Mouse (Mus musculus): ENCODE measurements around the gene Taar8b. TPM values are rescaled to one million over a fixed set of nuclear protein-coding genes. Genes with fewer than 3 reads are reported as not detected.
A peak's percentile ranks its signal among the peaks of the same experiment; 100 is the strongest.
"Not testable (repeated sequence)": the region's sequence is repeated elsewhere in the genome, so short reads cannot be mapped to it uniquely, and the experiment has no call there.

Taar8b gene
- polyA plus RNA-seq, 1 experiment from 2014 or later = not detected

DNA sequence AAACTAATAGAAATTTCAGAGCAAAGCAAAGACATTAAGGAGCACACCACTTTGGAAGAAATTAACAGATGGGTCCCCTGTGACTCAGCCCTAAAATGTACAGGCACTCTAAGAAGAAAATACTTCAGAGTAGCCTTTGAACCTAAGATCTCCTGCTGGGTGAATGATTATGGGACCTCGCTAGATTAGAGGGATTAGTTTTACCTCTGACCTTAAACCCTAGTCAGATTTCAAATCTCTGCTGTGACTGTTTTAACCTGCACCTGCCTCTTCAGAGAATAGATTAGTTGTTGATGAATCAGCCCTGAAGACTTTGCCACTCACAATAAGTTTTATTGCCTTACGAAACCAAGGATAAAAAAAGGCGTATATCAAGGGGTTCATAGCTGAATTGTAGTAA is 16.1 kb upstream of the Taar8b start:
- 61% methylated on average over 3 of the region's 3 CpGs for WGBS
- Histone ChIP-seq H3K4me3 (ENCODE audit: low read depth, low read length) (no peak overlapping the region), H3K4me1 (replicated peaks; ENCODE audit: control insufficient read depth, insufficient read depth, low read length) (no peaks in the 10 kb centered on the region), H3K27ac (ENCODE audit: low read depth) (peak overlapping the region; percentile 54; the same call in 1 of the 2 replicates), H3K36me3 (ENCODE audit: control insufficient read depth, insufficient read depth, low read length) (no peaks in the 10 kb centered on the region), H3K4me2 (ENCODE audit: low read length) (no peak overlapping the region), H3K27me3 (replicated peaks; ENCODE audit: control insufficient read depth, insufficient read depth, low read length) (no peaks in the 10 kb centered on the region), H3K9me3 (ENCODE audit: control insufficient read depth, low read length) (no peaks in the 10 kb centered on the region), H3K9ac (ENCODE audit: low read length) (no peak overlapping the region)
- ATAC-seq (replicated peaks; ENCODE audit: low FRiP score, low TSS enrichment, low read depth) (peak; percentile 71; the same call in 1 of the 2 replicates), DNase-seq (ENCODE audit: low spot score) (no peak)

DNA sequence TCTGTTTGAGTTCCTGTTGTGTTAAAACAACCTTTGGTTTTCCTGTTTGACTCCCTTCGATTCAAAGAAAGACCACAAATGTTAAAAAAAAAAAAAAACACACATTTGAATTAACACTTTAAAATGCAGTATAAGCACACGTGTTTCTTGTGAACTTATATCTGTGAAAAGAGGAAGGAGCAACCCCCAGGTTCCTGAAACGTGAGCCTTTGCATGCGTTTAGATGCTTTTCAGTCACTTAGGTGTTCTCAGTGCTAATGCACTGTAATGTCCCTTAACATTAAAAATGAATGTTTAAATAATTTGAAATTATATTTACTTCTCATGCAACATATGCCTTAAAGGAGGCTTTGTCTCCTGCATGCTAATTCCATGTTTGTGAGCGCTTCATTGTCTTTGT is 15.7 kb upstream of the Taar8b start:
- Histone ChIP-seq H3K9ac (ENCODE audit: low read length) (no peak overlapping the region), H3K4me2 (ENCODE audit: low read length) (no peak overlapping the region), H3K4me1 (replicated peaks; ENCODE audit: control insufficient read depth, insufficient read depth, low read length) (no peaks in the 10 kb centered on the region), H3K27me3 (replicated peaks; ENCODE audit: control insufficient read depth, insufficient read depth, low read length) (no peaks in the 10 kb centered on the region), H3K4me3 (ENCODE audit: low read depth, low read length) (no peak overlapping the region), H3K9me3 (ENCODE audit: control insufficient read depth, low read length) (no peaks in the 10 kb centered on the region), H3K36me3 (ENCODE audit: control insufficient read depth, insufficient read depth, low read length) (no peaks in the 10 kb centered on the region), H3K27ac (ENCODE audit: low read depth) (no peak overlapping the region)
- 63% methylated on average over 5 of the region's 5 CpGs for WGBS
- ATAC-seq (replicated peaks; ENCODE audit: low FRiP score, low TSS enrichment, low read depth) (no peak), DNase-seq (ENCODE audit: low spot score) (no peak)

DNA sequence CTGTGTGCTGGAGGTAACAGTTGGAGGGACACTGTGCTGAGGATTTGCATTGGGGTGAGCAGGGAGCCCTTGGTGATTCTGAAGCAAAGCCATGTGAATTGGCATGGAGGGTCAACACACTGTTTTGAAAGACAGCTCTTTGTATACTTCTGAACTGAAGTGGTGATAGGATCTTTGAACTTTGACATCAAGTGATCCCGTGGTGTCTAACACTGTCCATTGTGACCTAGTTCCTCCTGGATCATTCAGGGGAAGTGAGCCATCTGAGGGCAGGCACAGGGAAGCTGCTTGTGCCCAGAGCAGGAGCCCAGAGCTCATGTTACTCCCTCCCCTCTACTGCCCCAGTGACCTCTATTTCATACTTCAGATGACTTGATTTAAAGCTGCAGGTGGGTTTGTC is 11.2 kb upstream of the Taar8b start:
- not testable (repeated sequence) for H3K9ac ChIP-seq (ENCODE audit: low read length); H3K4me3 ChIP-seq (ENCODE audit: low read depth, low read length); ATAC-seq (replicated peaks; ENCODE audit: low FRiP score, low TSS enrichment, low read depth); H3K27me3 ChIP-seq (replicated peaks; ENCODE audit: control insufficient read depth, insufficient read depth, low read length); H3K4me2 ChIP-seq (ENCODE audit: low read length); H3K9me3 ChIP-seq (ENCODE audit: control insufficient read depth, low read length); DNase-seq (ENCODE audit: low spot score); H3K4me1 ChIP-seq (replicated peaks; ENCODE audit: control insufficient read depth, insufficient read depth, low read length); H3K27ac ChIP-seq (ENCODE audit: low read depth); H3K36me3 ChIP-seq (ENCODE audit: control insufficient read depth, insufficient read depth, low read length)
- 33% methylated on average over 1 of the region's 1 CpGs for WGBS

DNA sequence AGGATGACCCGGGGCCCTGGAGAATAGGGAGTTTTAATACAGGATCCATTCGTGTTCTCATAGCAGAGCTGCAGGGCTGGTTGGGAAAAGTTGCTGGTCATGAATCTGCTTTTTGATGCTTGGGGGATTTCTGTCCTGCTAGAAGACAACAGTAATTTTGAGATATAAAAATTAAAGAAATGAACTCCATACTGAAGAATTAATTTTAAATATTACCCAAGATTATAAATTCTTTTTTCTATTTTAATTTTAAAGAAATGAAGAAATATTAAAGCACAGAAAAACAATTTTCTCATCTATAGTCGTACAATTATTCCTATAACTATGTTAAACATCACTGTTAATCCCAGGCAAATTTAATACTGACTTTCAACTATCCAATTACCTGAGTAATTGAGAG is 9.7 kb upstream of the Taar8b start, which contains the start of gene Taar8c:
TSS of gene Taar8c (minus strand) at position 101 of the 400 bp plus-strand sequence.
- not testable (repeated sequence) for H3K27me3 ChIP-seq (replicated peaks; ENCODE audit: control insufficient read depth, insufficient read depth, low read length); H3K4me2 ChIP-seq (ENCODE audit: low read length); H3K9ac ChIP-seq (ENCODE audit: low read length); DNase-seq (ENCODE audit: low spot score); H3K36me3 ChIP-seq (ENCODE audit: control insufficient read depth, insufficient read depth, low read length); H3K4me1 ChIP-seq (replicated peaks; ENCODE audit: control insufficient read depth, insufficient read depth, low read length); H3K9me3 ChIP-seq (ENCODE audit: control insufficient read depth, low read length); ATAC-seq (replicated peaks; ENCODE audit: low FRiP score, low TSS enrichment, low read depth); H3K4me3 ChIP-seq (ENCODE audit: low read depth, low read length); H3K27ac ChIP-seq (ENCODE audit: low read depth)
- WGBS = 82% methylated on average over 1 of the region's 3 CpGs

DNA sequence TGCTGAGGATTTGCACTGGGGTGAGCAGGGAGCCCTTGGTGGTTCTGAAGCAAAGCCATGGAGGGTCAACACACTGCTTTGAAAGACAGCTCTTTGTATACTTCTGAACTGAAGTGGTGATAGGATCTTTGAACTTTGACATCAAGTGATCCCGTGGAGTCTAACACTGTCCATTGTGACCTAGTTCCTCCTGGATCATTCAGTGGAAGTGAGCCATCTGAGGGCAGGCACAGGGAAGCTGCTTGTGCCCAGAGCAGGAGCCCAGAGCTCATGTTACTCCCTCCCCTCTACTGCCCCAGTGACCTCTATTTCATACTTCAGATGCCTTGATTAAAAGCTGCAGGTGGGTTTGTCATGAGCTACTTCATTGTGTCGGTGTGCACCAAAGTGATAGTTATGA is 4.9 kb upstream of the Taar8b start:
- WGBS = 51% methylated on average over 2 of the region's 2 CpGs
- H3K27ac ChIP-seq (ENCODE audit: low read depth); DNase-seq (ENCODE audit: low spot score); H3K4me2 ChIP-seq (ENCODE audit: low read length); H3K27me3 ChIP-seq (replicated peaks; ENCODE audit: control insufficient read depth, insufficient read depth, low read length); H3K9ac ChIP-seq (ENCODE audit: low read length); ATAC-seq (replicated peaks; ENCODE audit: low FRiP score, low TSS enrichment, low read depth); H3K9me3 ChIP-seq (ENCODE audit: control insufficient read depth, low read length); H3K4me1 ChIP-seq (replicated peaks; ENCODE audit: control insufficient read depth, insufficient read depth, low read length); H3K36me3 ChIP-seq (ENCODE audit: control insufficient read depth, insufficient read depth, low read length); H3K4me3 ChIP-seq (ENCODE audit: low read depth, low read length): not testable (repeated sequence)

DNA sequence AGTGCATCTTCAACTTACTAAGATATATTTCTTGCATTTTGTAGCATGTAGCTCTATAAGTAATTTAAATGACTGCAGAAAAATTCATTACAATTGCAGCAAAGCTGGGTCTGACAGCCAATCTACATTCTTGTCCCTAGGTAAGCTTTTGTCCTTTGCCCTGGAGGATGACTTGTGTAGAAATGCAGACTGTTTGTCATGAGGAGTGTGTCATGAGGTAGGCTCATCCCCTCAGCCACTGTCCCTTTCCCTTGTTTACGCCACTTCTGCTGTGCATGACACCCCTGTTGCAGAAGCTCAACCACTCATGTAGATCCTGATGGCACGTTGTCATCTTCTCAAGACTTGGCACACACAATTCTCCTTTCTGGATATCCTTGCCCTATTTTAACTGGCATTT is 4.9 kb downstream of the Taar8b start:
- Histone ChIP-seq H3K4me1 (replicated peaks; ENCODE audit: control insufficient read depth, insufficient read depth, low read length) (no peaks in the 10 kb centered on the region), H3K27me3 (replicated peaks; ENCODE audit: control insufficient read depth, insufficient read depth, low read length) (no peaks in the 10 kb centered on the region), H3K36me3 (ENCODE audit: control insufficient read depth, insufficient read depth, low read length) (no peaks in the 10 kb centered on the region), H3K9me3 (ENCODE audit: control insufficient read depth, low read length) (no peaks in the 10 kb centered on the region), H3K4me2 (ENCODE audit: low read length) (no peak overlapping the region), H3K9ac (ENCODE audit: low read length) (no peak overlapping the region), H3K4me3 (ENCODE audit: low read depth, low read length) (no peak overlapping the region), H3K27ac (ENCODE audit: low read depth) (no peak overlapping the region)
- ATAC-seq (replicated peaks; ENCODE audit: low FRiP score, low TSS enrichment, low read depth) = no peak
- no peak for DNase-seq (ENCODE audit: low spot score)
- 87% methylated on average over 2 of the region's 2 CpGs for WGBS

DNA sequence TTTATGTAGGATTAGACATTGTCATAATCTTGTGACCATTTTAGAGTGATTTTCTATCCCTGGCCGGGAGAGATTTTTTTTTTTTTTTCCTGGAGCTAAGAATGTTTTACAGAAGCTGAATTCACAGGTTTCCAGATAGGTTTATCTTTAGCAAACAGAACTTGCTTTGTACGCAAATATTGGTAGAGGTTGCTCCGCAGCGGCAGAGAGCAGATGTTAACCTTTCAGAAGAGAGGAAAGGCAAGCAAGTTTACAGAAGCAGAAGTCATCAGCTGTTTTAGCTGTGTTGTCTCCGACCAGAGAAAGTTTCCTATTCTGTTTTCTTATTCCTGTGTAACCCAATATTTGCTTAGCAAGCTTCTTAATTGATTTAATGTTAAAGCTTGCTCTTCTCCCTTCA is 5.5 kb downstream of the Taar8b start:
- no peak overlapping the region for H3K4me2 ChIP-seq (ENCODE audit: low read length)
- H3K4me3 ChIP-seq (ENCODE audit: low read depth, low read length) = no peak overlapping the region
- no peaks in the 10 kb centered on the region for H3K27me3 ChIP-seq (replicated peaks; ENCODE audit: control insufficient read depth, insufficient read depth, low read length)
- no peak overlapping the region for H3K9ac ChIP-seq (ENCODE audit: low read length)
- no peaks in the 10 kb centered on the region for H3K9me3 ChIP-seq (ENCODE audit: control insufficient read depth, low read length)
- no peaks in the 10 kb centered on the region for H3K36me3 ChIP-seq (ENCODE audit: control insufficient read depth, insufficient read depth, low read length)
- WGBS = 52% methylated on average over 5 of the region's 5 CpGs
- no peak for DNase-seq (ENCODE audit: low spot score)
- no peaks in the 10 kb centered on the region for H3K4me1 ChIP-seq (replicated peaks; ENCODE audit: control insufficient read depth, insufficient read depth, low read length)
- no peak for ATAC-seq (replicated peaks; ENCODE audit: low FRiP score, low TSS enrichment, low read depth)
- H3K27ac ChIP-seq (ENCODE audit: low read depth) = no peak overlapping the region

DNA sequence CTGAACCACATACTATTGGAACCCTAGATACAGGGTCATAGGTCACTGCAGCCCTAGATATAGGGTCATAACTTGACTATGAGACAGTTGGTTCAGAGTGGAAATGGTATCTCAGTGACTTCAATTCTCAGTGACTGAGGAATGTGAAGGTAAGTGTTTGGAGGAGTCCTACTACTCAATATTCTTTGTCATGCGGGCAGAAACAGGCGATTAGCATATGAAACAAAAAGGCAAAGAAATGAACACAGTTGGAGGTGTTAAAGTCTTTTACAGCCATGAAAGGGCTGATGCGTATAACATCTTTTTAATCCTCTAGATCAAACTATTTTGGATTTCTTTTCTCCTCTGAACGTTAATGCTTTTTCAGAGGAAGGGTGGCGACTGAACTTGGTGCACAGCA is 6.2 kb downstream of the Taar8b start:
- WGBS = 72% methylated on average over 5 of the region's 5 CpGs
- Histone ChIP-seq H3K4me2 (ENCODE audit: low read length) (no peak overlapping the region), H3K4me3 (ENCODE audit: low read depth, low read length) (no peak overlapping the region)

DNA sequence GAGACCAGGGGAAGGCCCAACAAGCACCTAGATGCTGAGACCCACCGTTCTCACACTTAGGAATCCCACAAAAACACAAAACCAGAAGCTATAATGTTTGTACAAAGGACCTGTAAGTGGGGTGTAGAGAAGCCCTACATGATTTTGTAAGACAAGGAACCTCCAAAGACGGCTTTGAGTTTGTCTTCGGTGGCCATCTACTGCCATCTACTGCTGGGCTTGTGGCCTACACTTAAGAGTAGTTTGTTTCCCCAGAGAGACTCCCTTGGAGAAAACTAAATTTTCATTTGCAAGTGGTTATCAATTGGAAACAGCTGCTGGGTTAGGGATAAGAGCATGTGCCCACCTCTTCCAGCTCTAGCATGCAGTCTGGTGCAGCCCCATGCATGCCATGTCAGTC is 11.9 kb downstream of the Taar8b start:
- no peaks in the 10 kb centered on the region for H3K27me3 ChIP-seq (replicated peaks; ENCODE audit: control insufficient read depth, insufficient read depth, low read length)
- H3K36me3 ChIP-seq (ENCODE audit: control insufficient read depth, insufficient read depth, low read length) = no peaks in the 10 kb centered on the region
- H3K4me2 ChIP-seq (ENCODE audit: low read length) = no peak overlapping the region
- no peak overlapping the region for H3K27ac ChIP-seq (ENCODE audit: low read depth)
- 41% methylated on average over 3 of the region's 3 CpGs for WGBS
- no peak overlapping the region for H3K4me3 ChIP-seq (ENCODE audit: low read depth, low read length)
- ATAC-seq (replicated peaks; ENCODE audit: low FRiP score, low TSS enrichment, low read depth) (no peak), DNase-seq (ENCODE audit: low spot score) (peak; percentile 58)
- H3K9me3 ChIP-seq (ENCODE audit: control insufficient read depth, low read length) = no peaks in the 10 kb centered on the region
- H3K9ac ChIP-seq (ENCODE audit: low read length) = no peak overlapping the region
- H3K4me1 ChIP-seq (replicated peaks; ENCODE audit: control insufficient read depth, insufficient read depth, low read length) = no peaks in the 10 kb centered on the region

More for the DNA sequence above, 6.2 kb downstream of the Taar8b start:
- Histone ChIP-seq H3K27me3 (replicated peaks; ENCODE audit: control insufficient read depth, insufficient read depth, low read length) (no peaks in the 10 kb centered on the region), H3K9ac (ENCODE audit: low read length) (no peak overlapping the region), H3K36me3 (ENCODE audit: control insufficient read depth, insufficient read depth, low read length) (no peaks in the 10 kb centered on the region), H3K27ac (ENCODE audit: low read depth) (no peak overlapping the region; the same call in 1 of the 2 replicates), H3K9me3 (ENCODE audit: control insufficient read depth, low read length) (no peaks in the 10 kb centered on the region), H3K4me1 (replicated peaks; ENCODE audit: control insufficient read depth, insufficient read depth, low read length) (no peaks in the 10 kb centered on the region)
- no peak for ATAC-seq (replicated peaks; ENCODE audit: low FRiP score, low TSS enrichment, low read depth)
- DNase-seq (ENCODE audit: low spot score) = no peak

All from intestine, embryonic 14.5 days (tissue).